Mouse (Mus musculus) heart, adult 8-10 months (tissue): ENCODE measurements at regions not wholly inside any gene's neighbourhood (a gene's known extent, or its start where the extent isn't known, plus 50 kb on each side); places are given as distances from the start of the nearest gene placed in this dataset.
A peak's percentile ranks its signal among the peaks of the same experiment; 100 is the strongest.

Source experiments
- DNase-seq: peaks from one replicate; pipeline ENCODE4 v3.0.0; 2022; ENCODE audit warnings: low spot score

- DNase-seq = no peak
Observed at GRCm38 (mm10) chr7:34506816-34507215, 113.7 kb upstream of the Lsm14a start.

- no peak for DNase-seq
Observed at GRCm38 (mm10) chr7:34493892-34494291, 100.8 kb upstream of the Lsm14a start.

GRCm38 (mm10) chr7:34484908-34485598 is 91.9 kb upstream of the Lsm14a start:
- no peak for DNase-seq

- DNase-seq = peak; percentile 11
Observed at GRCm38 (mm10) chr7:34483368-34483767, 90.3 kb upstream of the Lsm14a start.

GRCm38 (mm10) chr7:34480771-34481170 is 87.7 kb upstream of the Lsm14a start:
- no peak for DNase-seq

GRCm38 (mm10) chr7:34471003-34471402 is 77.9 kb upstream of the Lsm14a start:
- no peak for DNase-seq

- DNase-seq = no peak
Observed at GRCm38 (mm10) chr7:34462069-34462468, 69.0 kb upstream of the Lsm14a start.

- no peak for DNase-seq
Observed at GRCm38 (mm10) chr7:34459834-34460495, 66.8 kb upstream of the Lsm14a start.

GRCm38 (mm10) chr7:34458851-34459250 is 65.7 kb upstream of the Lsm14a start:
- DNase-seq = no peak

GRCm38 (mm10) chr7:34448364-34448763 is 55.2 kb upstream of the Lsm14a start:
- DNase-seq = no peak

GRCm38 (mm10) chr7:34444263-34444662 is 51.1 kb upstream of the Lsm14a start:
- no peak for DNase-seq
